Mouse (Mus musculus): ENCODE measurements around the gene Gm21663. TPM values are rescaled to one million over a fixed set of nuclear protein-coding genes. Genes with fewer than 3 reads are reported as not detected.
"Not testable (repeated sequence)": the region's sequence is repeated elsewhere in the genome, so short reads cannot be mapped to it uniquely, and the experiment has no call there.

Gm21663 gene
- polyA plus RNA-seq (2012; rRNA removed): not detected in 2 replicates

GRCm38 (mm10) chr5:25942281-25942680 lies at the start of gene Gm21663:
Gene Gm21663 (minus strand): TSS chr5:25942381.
- 52% methylated on average over 2 of the region's 2 CpGs for WGBS
- H3K4me1 ChIP-seq (ENCODE audit: control insufficient read depth, insufficient read depth, low read length); DNase-seq; H3K27ac ChIP-seq (ENCODE audit: insufficient read depth, low read length); H3K4me3 ChIP-seq (replicated peaks; ENCODE audit: insufficient read depth, low read depth, low read length); H3K27me3 ChIP-seq (ENCODE audit: control insufficient read depth, insufficient read depth, low read length): not testable (repeated sequence)

GRCm38 (mm10) chr5:25988550-25988949 lies 46.4 kb upstream of the Gm21663 start, which contains the start of gene Gm21698:
Gene Gm21698 (minus strand): TSS chr5:25988650.
- not testable (repeated sequence) for H3K4me3 ChIP-seq (replicated peaks; ENCODE audit: insufficient read depth, low read depth, low read length); H3K27me3 ChIP-seq (ENCODE audit: control insufficient read depth, insufficient read depth, low read length); H3K27ac ChIP-seq (ENCODE audit: insufficient read depth, low read length); H3K4me1 ChIP-seq (ENCODE audit: control insufficient read depth, insufficient read depth, low read length); DNase-seq
- WGBS: no CpG with 5 or more reads among the region's 3 CpGs

- not testable (repeated sequence) for H3K27me3 ChIP-seq (ENCODE audit: control insufficient read depth, insufficient read depth, low read length); H3K27ac ChIP-seq (ENCODE audit: insufficient read depth, low read length); H3K4me1 ChIP-seq (ENCODE audit: control insufficient read depth, insufficient read depth, low read length); H3K4me3 ChIP-seq (replicated peaks; ENCODE audit: insufficient read depth, low read depth, low read length); DNase-seq
- WGBS: no CpG with 5 or more reads among the region's 2 CpGs
These were observed 30.4 kb upstream of the Gm21663 start, which contains the start of gene Gm21680 for GRCm38 (mm10) chr5:25972563-25972962. Gene Gm21680 (minus strand): TSS chr5:25972663.

- H3K27ac ChIP-seq (ENCODE audit: insufficient read depth, low read length); H3K4me1 ChIP-seq (ENCODE audit: control insufficient read depth, insufficient read depth, low read length); H3K4me3 ChIP-seq (replicated peaks; ENCODE audit: insufficient read depth, low read depth, low read length); H3K27me3 ChIP-seq (ENCODE audit: control insufficient read depth, insufficient read depth, low read length); DNase-seq: not testable (repeated sequence)
- 43% methylated on average over 17 of the region's 17 CpGs for WGBS
These were observed 14.9 kb upstream of the Gm21663 start for GRCm38 (mm10) chr5:25957050-25957449.

- H3K4me3 ChIP-seq (replicated peaks; ENCODE audit: insufficient read depth, low read depth, low read length); DNase-seq; H3K27me3 ChIP-seq (ENCODE audit: control insufficient read depth, insufficient read depth, low read length); H3K27ac ChIP-seq (ENCODE audit: insufficient read depth, low read length); H3K4me1 ChIP-seq (ENCODE audit: control insufficient read depth, insufficient read depth, low read length): not testable (repeated sequence)
- 35% methylated on average over 32 of the region's 32 CpGs for WGBS
These were observed 14.4 kb upstream of the Gm21663 start for GRCm38 (mm10) chr5:25956611-25957010.

- not testable (repeated sequence) for H3K4me3 ChIP-seq (replicated peaks; ENCODE audit: insufficient read depth, low read depth, low read length); H3K27me3 ChIP-seq (ENCODE audit: control insufficient read depth, insufficient read depth, low read length); H3K27ac ChIP-seq (ENCODE audit: insufficient read depth, low read length); DNase-seq; H3K4me1 ChIP-seq (ENCODE audit: control insufficient read depth, insufficient read depth, low read length)
- WGBS: 73% methylated on average over 2 of the region's 2 CpGs
These were observed 12.1 kb upstream of the Gm21663 start, which contains the start of gene Gm21671 for GRCm38 (mm10) chr5:25954317-25954716. Gene Gm21671 (minus strand): TSS chr5:25954417.

- WGBS: 86% methylated on average over 2 of the region's 2 CpGs
- not testable (repeated sequence) for H3K27me3 ChIP-seq (ENCODE audit: control insufficient read depth, insufficient read depth, low read length); H3K4me1 ChIP-seq (ENCODE audit: control insufficient read depth, insufficient read depth, low read length); H3K4me3 ChIP-seq (replicated peaks; ENCODE audit: insufficient read depth, low read depth, low read length); H3K27ac ChIP-seq (ENCODE audit: insufficient read depth, low read length); DNase-seq
These were observed 3.2 kb upstream of the Gm21663 start for GRCm38 (mm10) chr5:25945391-25945790.

- 36% methylated on average over 1 of the region's 1 CpGs for WGBS
- no peak overlapping the region for H3K4me3 ChIP-seq (replicated peaks; ENCODE audit: insufficient read depth, low read depth, low read length)
- H3K27me3 ChIP-seq (ENCODE audit: control insufficient read depth, insufficient read depth, low read length): no peaks in the 10 kb centered on the region
- TF ChIP-seq POLR2A (IDR thresholded peaks at IDR 0.05; ENCODE audit: borderline replicate concordance, insufficient read depth, low read length): no peak
- peak; percentile 20; the same call in 1 of the 2 replicates for TF ChIP-seq CTCF (IDR thresholded peaks at IDR 0.05; ENCODE audit: borderline replicate concordance, insufficient read depth, low read depth, low read length)
- peak; percentile 92 to 93 for DNase-seq
- H3K27ac ChIP-seq (ENCODE audit: insufficient read depth, low read length): no peak overlapping the region
- H3K4me1 ChIP-seq (ENCODE audit: control insufficient read depth, insufficient read depth, low read length): no peaks in the 10 kb centered on the region
These were observed 50.9 kb downstream of the Gm21663 start for GRCm38 (mm10) chr5:25891321-25891720.

- H3K4me3 ChIP-seq (replicated peaks; ENCODE audit: insufficient read depth, low read depth, low read length): no peak overlapping the region
- TF ChIP-seq POLR2A (IDR thresholded peaks at IDR 0.05; ENCODE audit: borderline replicate concordance, insufficient read depth, low read length): no peak
- no peak for TF ChIP-seq CTCF (IDR thresholded peaks at IDR 0.05; ENCODE audit: borderline replicate concordance, insufficient read depth, low read depth, low read length)
- no peaks in the 10 kb centered on the region for H3K27me3 ChIP-seq (ENCODE audit: control insufficient read depth, insufficient read depth, low read length)
- no peak overlapping the region for H3K27ac ChIP-seq (ENCODE audit: insufficient read depth, low read length)
- peak; percentile 18 to 19 for DNase-seq
- 8% methylated on average over 3 of the region's 3 CpGs for WGBS
- no peaks in the 10 kb centered on the region for H3K4me1 ChIP-seq (ENCODE audit: control insufficient read depth, insufficient read depth, low read length)
These were observed 52.3 kb downstream of the Gm21663 start for GRCm38 (mm10) chr5:25889746-25890382.

All from cerebellum, adult 2 months (tissue).